Mouse (Mus musculus): ENCODE data around the gene Tns4.
A peak's percentile ranks its signal among the peaks of the same experiment; 100 is the strongest.

GRCm38 (mm10) chr11:99039782-99040181 is 49.3 kb downstream of the Tns4 start:
- TF ChIP-seq MAFK (IDR thresholded peaks at IDR 0.05; ENCODE audit: insufficient read depth, low read depth, low read length) = no peak
- TF ChIP-seq ZC3H11A (IDR thresholded peaks at IDR 0.05; ENCODE audit: borderline replicate concordance, low read depth, low read length) = peak; percentile 55; the same call in 1 of the 2 replicates
- no peak for TF ChIP-seq CHD2 (IDR thresholded peaks at IDR 0.05; ENCODE audit: low read depth, low read length)
- no peak for TF ChIP-seq ZNF384 (IDR thresholded peaks at IDR 0.05; ENCODE audit: low read depth, low read length)
- TF ChIP-seq HCFC1 (IDR thresholded peaks at IDR 0.05; ENCODE audit: borderline replicate concordance, insufficient read depth, low read length) = no peak

Data from ES-E14 (cell line).